Mouse (Mus musculus): ENCODE results near the gene Nupr1l. TPM values are rescaled to one million over a fixed set of nuclear protein-coding genes. Genes with fewer than 3 reads are reported as not detected.

Gene Nupr1l
- total RNA-seq, 2 experiments from 2014 or later: 1.1 to 3.8 TPM

DNA sequence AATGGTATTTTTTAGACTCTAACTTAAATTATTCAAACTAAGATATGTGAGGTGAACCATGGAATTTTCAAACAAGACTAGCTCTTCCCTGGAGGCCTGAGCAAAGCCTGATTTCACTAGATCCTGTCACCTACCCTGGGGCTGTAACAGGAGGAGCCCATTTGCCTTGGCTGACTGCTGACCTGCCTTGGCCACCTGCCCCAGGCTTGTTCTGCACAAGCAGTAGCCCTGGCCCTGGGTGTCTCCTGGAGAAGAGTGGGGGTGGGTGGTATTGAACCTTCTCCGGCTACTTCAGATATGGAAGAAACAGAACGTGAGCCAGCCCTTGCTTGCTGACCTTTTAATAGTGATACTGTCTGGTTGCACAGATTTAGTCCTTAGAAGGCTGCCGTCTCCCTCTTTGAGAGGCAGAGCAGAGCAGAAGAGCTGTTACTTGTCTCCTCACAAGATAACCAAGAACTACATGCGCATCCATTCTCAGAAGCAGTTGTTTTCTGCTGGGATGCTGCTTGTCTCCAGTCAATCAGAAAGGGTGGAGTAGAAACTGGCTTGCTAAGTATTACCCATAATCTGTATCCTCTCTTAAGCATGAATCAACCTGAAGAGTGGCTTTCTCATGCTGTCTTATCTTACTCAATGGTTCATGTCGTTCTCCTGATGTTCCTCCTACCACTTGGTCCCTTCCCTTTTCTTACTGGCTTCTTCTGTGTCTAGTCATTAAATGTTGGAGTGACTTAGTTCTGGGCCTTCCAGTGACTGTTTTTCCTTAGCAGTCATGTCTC is 46.3 kb downstream of the Nupr1l start:
- intact Hi-C loops (cut with DNase I): no loop called here
- DNase-seq (ENCODE audit: low spot score in 2 of 2): no peak

- intact Hi-C loops (cut with DNase I): no loop called here
- DNase-seq (ENCODE audit: low spot score in 2 of 2): no peak
These were observed 47.5 kb downstream of the Nupr1l start for GRCm38 (mm10) chr5:129955792-129956191.

DNA sequence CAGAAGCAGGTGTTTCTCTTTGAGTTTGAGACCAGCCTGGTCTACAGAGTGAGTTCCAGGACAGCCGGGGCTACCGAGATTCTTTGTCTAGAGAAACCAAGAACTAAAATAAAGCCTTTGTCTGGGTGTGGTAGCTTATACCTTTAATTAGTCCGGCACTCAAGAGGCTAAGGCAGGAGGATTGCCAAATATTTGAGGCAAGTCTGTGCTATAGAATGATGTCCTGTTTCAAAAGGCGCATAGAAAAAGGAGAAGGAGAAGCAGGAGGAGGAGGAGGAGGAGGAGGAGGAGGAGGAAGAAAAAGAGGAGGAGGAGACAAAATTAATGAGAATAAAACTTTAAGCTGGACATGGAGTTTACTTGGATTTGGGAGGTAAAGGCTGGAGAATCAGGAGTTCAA is 54.9 kb downstream of the Nupr1l start:
- intact Hi-C loops (cut with DNase I): no loop called here
- no peak for DNase-seq (ENCODE audit: low spot score in 2 of 2)

Other genes starting within 250 kb of the Nupr1l start
- gene Zfp11, start 238.4 kb upstream of the Nupr1l start, total RNA-seq (2021): 1 to 10 TPM; 6.4 to 8.2 TPM
- gene Sept14, start 200.0 kb upstream of the Nupr1l start, total RNA-seq (2021): not detected
- 10 to 100 TPM; 73.6 to 77.1 TPM for gene Mrps17, start 193.0 kb upstream of the Nupr1l start, total RNA-seq (2021)
- gene Nipsnap2, start 183.5 kb upstream of the Nupr1l start, total RNA-seq (2021): 10 to 100 TPM; 78.8 to 80.8 TPM
- gene Psph, start 121.1 kb upstream of the Nupr1l start, total RNA-seq (2021): 10 to 100 TPM; 21.6 to 23.2 TPM
- 10 to 100 TPM; 17.3 to 22.5 TPM for gene Sumf2, start 61.6 kb upstream of the Nupr1l start, total RNA-seq (2021)
- gene Chchd2, start 21.1 kb upstream of the Nupr1l start, total RNA-seq (2021): 100 to 1,000 TPM; 406 to 444 TPM
- 1 to 10 TPM; 5.1 to 5.6 TPM for gene Zbed5, start 12.8 kb upstream of the Nupr1l start, total RNA-seq (2021)
- gene Phkg1, start 10.0 kb upstream of the Nupr1l start, total RNA-seq (2021): 10 to 100 TPM; 13.8 to 16.3 TPM
- gene Vkorc1l1, start 33.4 kb downstream of the Nupr1l start, total RNA-seq (2021): 10 to 100 TPM; 45.5 to 45.8 TPM
- 10 to 100 TPM; 10.5 to 11.8 TPM for gene Gusb, start 94.5 kb downstream of the Nupr1l start, total RNA-seq (2021)
- gene Asl, start 120.7 kb downstream of the Nupr1l start, total RNA-seq (2021): 10 to 100 TPM; 17.7 to 19.9 TPM
- 10 to 100 TPM; 33.9 to 36.6 TPM for gene Crcp, start 120.8 kb downstream of the Nupr1l start, total RNA-seq (2021)
- 10 to 100 TPM; 33.2 to 35.3 TPM for gene Tpst1, start 164.8 kb downstream of the Nupr1l start, total RNA-seq (2021)
- gene Kctd7, start 236.3 kb downstream of the Nupr1l start, total RNA-seq (2021): 10 to 100 TPM in 1 of 2 experiments, 1 to 10 TPM in 1; 9.4 to 13.1 TPM